In the genomic region with DNA sequence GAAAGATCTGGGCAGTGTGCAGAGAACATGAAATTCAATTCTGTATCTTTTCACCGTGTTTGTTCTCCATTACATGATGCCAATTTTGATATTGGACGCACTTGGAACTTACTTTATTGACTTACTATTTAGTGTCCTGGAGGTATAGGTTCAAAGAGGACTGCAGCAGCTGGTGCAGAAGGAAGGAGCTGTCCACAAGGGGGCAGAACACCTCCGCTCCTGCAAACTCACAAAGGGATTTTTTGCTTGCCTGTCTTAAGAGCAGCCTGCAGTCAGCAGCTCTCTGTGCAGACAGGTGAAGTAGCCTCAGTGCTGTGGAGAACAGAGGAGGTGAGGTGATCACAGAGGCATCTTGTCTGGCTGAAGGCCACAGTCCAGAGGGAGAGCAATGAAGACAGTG, we compare ENCODE assay signal across 9 mouse cellular contexts.
DNase-seq lines count a peak whose midpoint lies in the region; ATAC-seq and TF ChIP-seq lines count a peak whose summit lies in the region.
"Had no signal": no experiment of that assay in that cellular context is flagged by ENCODE, and none has a peak within 500 bp of the region (broad histone marks: within the 10 kb centered on the region; RNA-seq: fewer than 3 reads in every experiment).

No protein-coding gene starts in this region.

- no peak overlapping the region for H3K4me3 ChIP-seq in thymus, adult 2 months (ENCODE audit: control insufficient read depth, insufficient read depth, low read length)

- H3K27me3 ChIP-seq in thymus, adult 2 months (ENCODE audit: control insufficient read depth, insufficient read depth, low read length): no peaks in the 10 kb centered on the region

- WGBS in thymus, adult 2 months: 63% methylated on average over 3 of the region's 3 CpGs

- no peak overlapping the region for H3K27ac ChIP-seq in thymus, adult 2 months (ENCODE audit: control insufficient read depth, insufficient read depth, low read length)

- no peaks in the 10 kb centered on the region for H3K4me1 ChIP-seq in thymus, adult 2 months (replicated peaks; ENCODE audit: control insufficient read depth, insufficient read depth, low read length)

- peak; percentile 18 to 19 for DNase-seq in cerebellum, postnatal 10 days
- no peak for DNase-seq in cerebellum, postnatal 36 days
- DNase-seq in left cerebral cortex, postnatal 14 days (ENCODE audit: low spot score in 2 of 2): peak; percentile 8 to 10
- DNase-seq in left cerebral cortex, postnatal 36 days (ENCODE audit: low spot score in 2 of 2): no peak
- DNase-seq in thymus, adult 2 months: peak; percentile 60
- DNase-seq in gastrocnemius, postnatal 14 days: no peak
- no peak for DNase-seq in layer of hippocampus, postnatal 36 days
- DNase-seq: cerebellum, adult 11 months had no signal

- H3K36me3 ChIP-seq in thymus, adult 2 months (ENCODE audit: control insufficient read depth, insufficient read depth, low read length): no peaks in the 10 kb centered on the region

- intact Hi-C loops in left cerebral cortex, postnatal 14 days (cut with DNase I): no loop called here
- intact Hi-C loops in left cerebral cortex, postnatal 36 days (cut with DNase I): no loop called here
- intact Hi-C loops in gastrocnemius, postnatal 14 days (cut with DNase I; ENCODE audit: low total_unique reads): no loop called here

- peak; percentile 60; the same call in 1 of the 2 replicates for ATAC-seq in common myeloid progenitor, adult 5-6 weeks (replicated peaks; ENCODE audit: low read depth, poor library complexity, severe bottlenecking)

- peak; percentile 52; the same call in 1 of the 2 replicates for TF ChIP-seq CTCF in thymus, adult 2 months (IDR thresholded peaks at IDR 0.05; ENCODE audit: borderline replicate concordance, control insufficient read depth, extremely low read depth, insufficient read depth, low read length, poor library complexity)

- no peak for TF ChIP-seq POLR2A in thymus, adult 2 months (IDR thresholded peaks at IDR 0.05; ENCODE audit: control insufficient read depth, extremely low read depth, insufficient read depth, low read length, poor library complexity)

Comparison
In these comparisons a context has a peak if more than half of its experiments do, and no peak if none do; other contexts are left out.
1. DNase-seq: peak in cerebellum, postnatal 10 days (2 of 2), left cerebral cortex, postnatal 14 days (2 of 2) and thymus, adult 2 months (single experiment); none in cerebellum, postnatal 36 days (0 of 2), left cerebral cortex, postnatal 36 days (0 of 2), gastrocnemius, postnatal 14 days (single experiment) and layer of hippocampus, postnatal 36 days (0 of 2).